Mouse (Mus musculus) B cell, adult 62 days (primary cell): ENCODE measurements around the gene Ncoa6. TPM values are rescaled to one million over a fixed set of nuclear protein-coding genes. Genes with fewer than 3 reads are reported as not detected.

Experiments used
- total RNA-seq: library from RNA; stranded (reverse); gene quantifications from 4 replicates; pipeline ENCODE4 v1.2.4, GENCODE M21; 2023

Ncoa6 gene
- total RNA-seq, result 61.3 to 72.0 TPM (median 68.3 TPM) in 4 replicates

DNA sequence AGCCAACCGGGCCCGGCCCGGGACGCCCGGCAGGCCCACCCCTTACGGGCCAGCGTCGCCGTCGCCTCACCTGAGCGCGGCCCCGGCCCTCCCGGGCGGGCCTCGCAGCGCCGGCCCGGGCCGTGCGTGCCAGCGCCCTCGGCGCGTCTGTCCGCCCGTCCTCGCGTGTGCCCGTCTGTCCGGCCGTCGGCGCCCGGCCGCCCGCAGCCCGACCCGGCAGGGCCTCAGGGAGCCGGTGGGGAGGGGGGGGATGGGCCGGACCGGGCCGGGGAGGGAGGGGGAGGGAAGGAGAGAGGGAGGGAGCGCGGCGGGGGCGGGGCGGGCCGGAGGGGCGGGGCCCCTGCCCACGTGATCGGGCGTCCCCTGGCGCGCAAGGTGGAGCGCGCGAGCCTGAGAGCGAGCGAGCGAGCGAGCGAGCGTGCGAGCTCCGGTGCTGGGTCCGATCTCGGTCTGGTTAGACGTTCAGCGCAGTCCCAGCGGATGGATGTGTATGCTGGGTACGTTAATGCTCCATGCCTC, at the start of gene Ncoa6:
Ncoa6 (minus strand) TSS at position 325 of the 519 bp plus-strand sequence.

DNA sequence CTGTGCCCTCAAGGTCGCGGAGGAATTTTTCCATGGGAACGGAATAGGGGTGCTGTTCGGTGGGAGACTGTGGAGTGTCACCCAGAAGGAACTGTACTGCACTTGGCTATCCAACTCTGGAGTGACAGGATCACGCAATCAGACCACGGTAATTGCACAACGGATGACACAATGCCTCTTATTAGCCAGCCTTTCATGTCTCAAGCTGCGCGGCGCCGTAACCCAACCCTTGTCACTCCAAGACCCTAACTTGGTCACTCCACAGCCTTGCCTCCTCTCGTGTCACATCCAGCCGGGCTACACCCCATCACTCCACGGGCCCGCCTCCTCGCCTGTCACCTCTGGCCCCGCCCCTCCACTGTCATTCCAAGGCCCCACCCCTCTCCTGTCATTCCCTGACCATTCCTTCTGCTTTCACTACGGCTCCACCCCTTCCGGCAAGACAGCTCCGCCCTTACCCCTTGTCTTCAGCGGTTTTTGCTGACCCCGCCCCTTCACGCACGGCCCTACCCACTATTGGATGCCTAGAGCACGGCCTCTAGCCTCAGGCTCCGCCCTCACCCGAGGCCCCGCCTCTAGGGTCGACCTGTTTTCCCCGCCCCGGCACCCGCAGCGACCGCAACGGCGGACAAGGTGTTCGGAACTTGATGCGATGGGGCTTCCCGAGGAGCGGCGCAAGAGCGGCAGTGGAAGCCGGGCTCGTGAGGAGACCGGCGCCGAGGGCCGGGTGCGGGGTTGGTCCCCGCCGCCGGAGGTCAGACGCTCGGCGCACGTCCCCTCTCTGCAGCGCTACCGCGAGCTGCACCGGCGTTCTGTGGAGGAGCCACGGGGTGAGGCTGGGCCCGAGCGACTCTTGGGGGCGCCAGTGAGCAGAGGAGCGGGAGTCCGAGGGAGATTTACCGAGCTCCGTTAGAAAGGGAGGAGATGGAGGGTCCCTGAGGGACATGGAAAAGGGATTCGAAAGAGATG, 44.0 kb upstream of the Ncoa6 start, which contains the start of the genes Acss2 and Ggt7:
Acss2 (plus strand) TSS at position 494 of the 969 bp plus-strand sequence.
Ggt7 (minus strand) TSS at position 783 of the 969 bp plus-strand sequence.

DNA sequence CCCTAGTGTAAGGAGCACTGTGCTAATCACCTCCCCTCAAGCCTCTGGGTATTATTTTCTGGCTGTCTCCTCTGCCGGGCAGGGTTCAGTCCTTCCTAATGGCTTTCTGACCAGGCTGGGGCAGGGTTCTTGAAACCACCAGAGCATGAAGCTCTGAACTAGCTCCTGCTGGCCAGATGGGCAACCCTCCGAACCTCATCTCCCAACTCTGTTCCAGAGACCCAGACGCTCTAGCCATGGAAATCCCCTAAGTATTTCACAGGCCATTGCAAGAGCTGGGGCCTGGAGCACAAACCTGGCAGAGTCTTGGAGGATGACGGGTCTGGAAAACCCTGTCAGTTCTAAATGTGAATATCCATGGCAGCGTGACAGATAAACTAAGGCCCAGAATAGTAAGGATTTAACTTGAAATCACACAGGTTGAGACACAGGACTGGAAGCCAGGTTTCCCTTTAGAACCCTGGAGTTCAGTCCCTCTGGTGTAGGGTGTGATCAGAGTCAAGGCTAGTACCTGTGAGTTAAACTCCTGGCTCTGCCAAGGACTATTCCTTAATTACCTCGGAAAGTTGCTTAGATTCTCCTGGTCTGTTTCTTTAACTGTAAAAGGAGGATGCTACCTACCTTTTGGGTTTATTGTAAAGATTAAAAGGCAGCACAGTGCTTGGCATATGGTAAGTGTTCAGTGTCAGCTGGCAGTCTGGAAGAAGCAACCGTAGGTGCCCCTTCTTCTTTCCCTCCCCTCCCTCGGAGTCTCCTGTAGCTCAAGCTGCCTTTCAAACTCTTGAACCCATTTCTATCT, 93.2 kb downstream of the Ncoa6 start, which contains the start of gene Trp53inp2:
Trp53inp2 (plus strand) TSS at position 799 of the 799 bp plus-strand sequence.

DNA sequence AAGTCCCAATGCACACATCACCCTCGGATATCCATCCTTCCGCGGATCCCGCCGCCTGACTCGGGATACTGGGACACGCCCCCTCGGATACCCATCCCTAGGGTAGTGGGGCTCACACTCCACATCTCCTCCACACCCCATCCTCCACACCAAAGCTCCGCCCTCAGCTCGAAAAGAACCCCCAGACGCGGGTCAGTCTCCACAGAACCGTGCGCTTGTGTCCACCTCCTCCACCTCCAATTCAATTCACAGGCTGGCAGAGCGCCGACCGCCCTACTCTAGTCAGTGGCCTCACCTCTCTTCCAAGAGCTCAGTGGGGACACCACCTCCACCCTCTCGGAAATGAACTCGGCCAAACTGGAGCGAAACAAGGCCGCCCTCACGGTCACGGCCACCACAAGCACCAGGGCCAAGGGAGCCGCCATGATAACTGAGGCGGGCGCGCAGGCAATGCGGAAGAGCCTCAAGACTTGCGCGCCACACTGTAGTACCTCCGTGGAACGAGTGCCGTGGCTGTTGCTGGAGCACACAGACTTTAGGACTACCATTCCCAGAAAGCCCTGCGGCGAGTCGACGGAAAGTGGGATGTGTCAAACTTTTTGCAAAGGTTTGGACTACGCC, 116.6 kb downstream of the Ncoa6 start, which contains the start of gene Pigu:
Pigu (minus strand) TSS at position 460 of the 621 bp plus-strand sequence.

Other genes with a start within 250 kb of the Ncoa6 start
- 76.6 to 91.6 TPM (median 81.5 TPM) in 4 replicates for gene Dynlrb1, start 237.4 kb downstream of the Ncoa6 start, total RNA-seq
- gene Map1lc3a, start 197.6 kb downstream of the Ncoa6 start, total RNA-seq, result 37.7 to 45.4 TPM (median 39.2 TPM) in 4 replicates
- gene Pigu, start 116.5 kb downstream of the Ncoa6 start, total RNA-seq, result 23.9 to 29.2 TPM (median 25.9 TPM) in 4 replicates
- gene Trp53inp2, start 92.8 kb downstream of the Ncoa6 start, total RNA-seq, result 418 to 452 TPM (median 437 TPM) in 4 replicates
- gene Acss2, start 44.1 kb upstream of the Ncoa6 start, total RNA-seq, result 2.6 to 6.0 TPM (median 4.2 TPM) in 4 replicates
- gene Ggt7, start 44.3 kb upstream of the Ncoa6 start, total RNA-seq, result 0.46 TPM in 1 of 4 replicates, not detected in the others
- 11.1 to 14.3 TPM (median 12.5 TPM) in 4 replicates for gene Gss, start 118.9 kb upstream of the Ncoa6 start, total RNA-seq
- not detected in 4 replicates for gene Myh7b, start 137.3 kb upstream of the Ncoa6 start, total RNA-seq
- 156 to 174 TPM (median 165 TPM) in 4 replicates for gene Trpc4ap, start 218.5 kb upstream of the Ncoa6 start, total RNA-seq